Mouse (Mus musculus) lung, postnatal 0 days (tissue): Measurements from ENCODE around the gene Sertad3.

Experiments
- CTCF ChIP-seq: IDR thresholded peaks from 2 replicates; pipeline ENCODE4 v1.5.1; 2016; ENCODE audit warnings: antibody characterized with exemption, mild to moderate bottlenecking
- EP300 ChIP-seq: IDR thresholded peaks from 2 replicates; pipeline ENCODE4 v1.6.1; 2016; ENCODE audit warnings: antibody characterized with exemption, mild to moderate bottlenecking, control low read depth

DNA sequence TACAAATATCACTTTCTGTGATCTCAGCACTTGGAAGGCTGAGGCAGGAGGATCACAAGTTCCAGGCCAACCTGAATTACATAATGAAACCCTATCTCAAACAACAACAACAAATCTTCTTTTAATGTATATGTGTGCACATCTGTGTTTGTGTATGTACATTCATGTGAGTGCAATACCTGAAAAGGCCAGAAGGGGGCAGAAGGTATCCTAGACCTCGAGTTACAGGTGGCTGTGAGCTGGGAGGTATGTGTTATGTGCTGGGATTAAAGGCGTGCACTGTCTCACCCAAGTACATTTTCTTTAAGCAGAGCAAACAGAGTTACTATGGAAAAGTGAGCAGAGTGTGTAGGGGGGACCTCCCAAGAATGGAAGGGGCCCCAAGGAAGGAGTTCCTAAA is 44.4 kb upstream of the Sertad3 start:
- TF ChIP-seq CTCF = peak; percentile 34
- no peak for TF ChIP-seq EP300
